Mouse (Mus musculus) hindbrain, embryonic 12.5 days (tissue): ENCODE measurements around the gene Eif4a3. TPM values are rescaled to one million over a fixed set of nuclear protein-coding genes. Genes with fewer than 3 reads are reported as not detected.
"Not testable (repeated sequence)": the region's sequence is repeated elsewhere in the genome, so short reads cannot be mapped to it uniquely, and the experiment has no call there.

Experiments
- ATAC-seq: fragments of 200-750 bp; cut with Nextera tagmentation; 2 replicates; pipeline ENCODE4 v1.8.0; 2017; ENCODE audit warnings: moderate TSS enrichment; ENCODE audit not compliant: low FRiP score
- H3K27ac ChIP-seq: fragments of 300-500 bp; sonication (generic); 2 replicates; pipeline ENCODE4 v1.5.1; 2016; ENCODE audit warnings: mild to moderate bottlenecking
- H3K27me3 ChIP-seq: fragments of 300-500 bp; sonication (generic); 2 replicates; pipeline ENCODE4 v1.6.1; 2016; ENCODE audit warnings: mild to moderate bottlenecking
- H3K36me3 ChIP-seq: fragments of 300-500 bp; sonication (generic); 2 replicates; pipeline ENCODE4 v1.6.1; 2016; ENCODE audit warnings: mild to moderate bottlenecking
- H3K4me1 ChIP-seq: fragments of 300-500 bp; sonication (generic); 2 replicates; pipeline ENCODE4 v1.6.1; 2016
- H3K4me2 ChIP-seq: fragments of 300-500 bp; sonication (generic); replicated peaks from 2 replicates; pipeline ENCODE4 v1.6.1; 2016; ENCODE audit warnings: mild to moderate bottlenecking
- H3K4me3 ChIP-seq: fragments of 300-500 bp; sonication (generic); 2 replicates; pipeline ENCODE4 v1.5.1; 2016; ENCODE audit warnings: mild to moderate bottlenecking
- H3K9ac ChIP-seq: fragments of 300-500 bp; sonication (generic); 2 replicates; pipeline ENCODE4 v1.6.1; 2016; ENCODE audit warnings: mild to moderate bottlenecking, moderate library complexity
- H3K9me3 ChIP-seq: fragments of 300-500 bp; sonication (generic); replicated peaks from 2 replicates; pipeline ENCODE4 v1.6.1; 2016; ENCODE audit warnings: mild to moderate bottlenecking
- WGBS: fragments of 180-500 bp; shearing (Covaris S2); methylation state at CpG from one replicate; pipeline ENCODE4 v1.1.7; 2016; 5-methylcytosine and 5-hydroxymethylcytosine counted together
- polyA plus RNA-seq: library from polyadenylated mRNA; unstranded; fragments of >200 nt; fragmentation: Nextera tagmentation; extraction: Ambion mirVana; gene quantifications from 2 replicates; pipeline ENCODE4 v1.2.1, GENCODE M21; 2016

Gene Eif4a3
- polyA plus RNA-seq, 1 experiment from 2014 or later, result 291 TPM

- H3K27me3 ChIP-seq, result no peaks in the 10 kb centered on the region
- peak overlapping the region; percentile 48; the same call in 1 of the 2 replicates for H3K9ac ChIP-seq
- H3K4me1 ChIP-seq, result 0 out of 2 replicates have a peak, but pooled peaks cover 3% of the 10 kb centered on the region
- H3K27ac ChIP-seq, result 0 out of 2 replicates have a peak overlapping the region, but pooled peaks have one; percentile 42
- peaks cover 41% of the 10 kb centered on the region for H3K36me3 ChIP-seq
- H3K4me3 ChIP-seq, result peak overlapping the region; percentile 24
- peak overlapping the region; percentile 41 for H3K4me2 ChIP-seq
- 71% methylated on average over 23 of the region's 23 CpGs for WGBS
- ATAC-seq, result 0 out of 2 replicates have a peak, but pooled peaks have one; percentile 60
- no peaks in the 10 kb centered on the region for H3K9me3 ChIP-seq
Measured at GRCm38 (mm10) chr11:119258572-119259322, 41.1 kb downstream of the Eif4a3 start.

GRCm38 (mm10) chr11:119258216-119258571 is 41.7 kb downstream of the Eif4a3 start:
- H3K4me2 ChIP-seq, result peak overlapping the region; percentile 41
- H3K27me3 ChIP-seq, result no peaks in the 10 kb centered on the region
- H3K36me3 ChIP-seq, result peaks cover 41% of the 10 kb centered on the region
- peak overlapping the region; percentile 24 for H3K4me3 ChIP-seq
- H3K4me1 ChIP-seq, result peaks cover 8% of the 10 kb centered on the region
- 69% methylated on average over 9 of the region's 9 CpGs for WGBS
- 0 out of 2 replicates have a peak overlapping the region, but pooled peaks have one; percentile 42 for H3K27ac ChIP-seq
- no peak overlapping the region for H3K9ac ChIP-seq
- H3K9me3 ChIP-seq, result no peaks in the 10 kb centered on the region
- ATAC-seq, result no peak

GRCm38 (mm10) chr11:119256557-119256956 is 43.3 kb downstream of the Eif4a3 start:
- not testable (repeated sequence) for H3K9me3 ChIP-seq, H3K4me2 ChIP-seq, H3K27ac ChIP-seq, H3K27me3 ChIP-seq, H3K9ac ChIP-seq, H3K4me3 ChIP-seq, ATAC-seq
- 93% methylated on average over 5 of the region's 5 CpGs for WGBS
- H3K4me1 ChIP-seq, result peaks cover 24% of the 10 kb centered on the region
- H3K36me3 ChIP-seq, result peaks cover 36% of the 10 kb centered on the region

- 0 out of 2 replicates have a peak, but pooled peaks cover 3% of the 10 kb centered on the region for H3K27me3 ChIP-seq
- no peak overlapping the region for H3K27ac ChIP-seq
- peak overlapping the region; percentile 5; the same call in 1 of the 2 replicates for H3K4me3 ChIP-seq
- peaks cover 30% of the 10 kb centered on the region for H3K4me1 ChIP-seq
- no peaks in the 10 kb centered on the region for H3K9me3 ChIP-seq
- no peak overlapping the region for H3K9ac ChIP-seq
- H3K36me3 ChIP-seq, result 0 out of 2 replicates have a peak, but pooled peaks cover 5% of the 10 kb centered on the region
- peak; percentile 64 for ATAC-seq
- WGBS, result 6% methylated on average over 21 of the region's 22 CpGs
- peak overlapping the region; percentile 45 for H3K4me2 ChIP-seq
Measured at GRCm38 (mm10) chr11:119252854-119253541, 46.9 kb downstream of the Eif4a3 start.

GRCm38 (mm10) chr11:119250998-119251397 is 48.9 kb downstream of the Eif4a3 start:
- Histone ChIP-seq H3K27me3 (0 out of 2 replicates have a peak, but pooled peaks cover 3% of the 10 kb centered on the region), H3K36me3 (0 out of 2 replicates have a peak, but pooled peaks cover 2% of the 10 kb centered on the region), H3K9ac (no peak overlapping the region), H3K9me3 (no peaks in the 10 kb centered on the region), H3K27ac (no peak overlapping the region), H3K4me1 (peaks cover 26% of the 10 kb centered on the region), H3K4me2 (no peak overlapping the region), H3K4me3 (no peak overlapping the region)
- ATAC-seq, result no peak
- WGBS, result 62% methylated on average over 17 of the region's 17 CpGs

- Histone ChIP-seq H3K36me3 (peaks cover 11% of the 10 kb centered on the region; the same call in 1 of the 2 replicates), H3K4me1 (peaks cover 26% of the 10 kb centered on the region), H3K4me3 (no peak overlapping the region), H3K9me3 (no peaks in the 10 kb centered on the region), H3K27me3 (0 out of 2 replicates have a peak, but pooled peaks cover 3% of the 10 kb centered on the region), H3K4me2 (no peak overlapping the region), H3K9ac (no peak overlapping the region), H3K27ac (no peak overlapping the region)
- ATAC-seq, result peak; percentile 39; the same call in 1 of the 2 replicates
- 29% methylated on average over 6 of the region's 6 CpGs for WGBS
Measured at GRCm38 (mm10) chr11:119249011-119249410, 50.9 kb downstream of the Eif4a3 start.

- 89% methylated on average over 6 of the region's 6 CpGs for whole genome bisulfite sequencing
- not testable (repeated sequence) for ATAC-seq
Measured at GRCm38 (mm10) chr11:119245543-119245942, 54.3 kb downstream of the Eif4a3 start.

GRCm38 (mm10) chr11:119239480-119239879 is 60.4 kb downstream of the Eif4a3 start:
- Histone ChIP-seq H3K4me3 (no peak overlapping the region), H3K9me3 (0 out of 2 replicates have a peak, but pooled peaks cover 4% of the 10 kb centered on the region), H3K4me1 (peaks cover 13% of the 10 kb centered on the region), H3K27ac (no peak overlapping the region; the same call in 1 of the 2 replicates), H3K4me2 (no peak overlapping the region), H3K36me3 (peaks cover 58% of the 10 kb centered on the region), H3K27me3 (no peaks in the 10 kb centered on the region), H3K9ac (no peak overlapping the region)
- ATAC-seq, result no peak
- 88% methylated on average over 12 of the region's 12 CpGs for WGBS

More at GRCm38 (mm10) chr11:119245543-119245942, 54.3 kb downstream of the Eif4a3 start:
- peaks cover 32% of the 10 kb centered on the region for H3K36me3 ChIP-seq
- H3K27me3 ChIP-seq, H3K9me3 ChIP-seq, H3K4me1 ChIP-seq, H3K27ac ChIP-seq, H3K4me2 ChIP-seq, H3K4me3 ChIP-seq, H3K9ac ChIP-seq: not testable (repeated sequence)

Other genes with a start within 250 kb of the Eif4a3 start
- gene Cbx4, start 213.9 kb downstream of the Eif4a3 start, polyA plus RNA-seq, result 13.2 and 15.0 TPM in 2 replicates
- gene Tbc1d16, start 71.6 kb downstream of the Eif4a3 start, polyA plus RNA-seq, result 34.7 and 36.7 TPM in 2 replicates
- 19.1 and 20.5 TPM in 2 replicates for gene Ccdc40, start 71.5 kb downstream of the Eif4a3 start, polyA plus RNA-seq
- 49.3 and 52.4 TPM in 2 replicates for gene Gaa, start 32.2 kb downstream of the Eif4a3 start, polyA plus RNA-seq
- 0.07 and 0.27 TPM in 2 replicates for gene Card14, start 7.7 kb upstream of the Eif4a3 start, polyA plus RNA-seq
- 4.4 and 4.6 TPM in 2 replicates for gene Sgsh, start 55.4 kb upstream of the Eif4a3 start, polyA plus RNA-seq
- 5.3 and 6.0 TPM in 2 replicates for gene Slc26a11, start 55.5 kb upstream of the Eif4a3 start, polyA plus RNA-seq
- gene Rnf213, start 93.0 kb upstream of the Eif4a3 start, polyA plus RNA-seq, result 1.5 and 2.3 TPM in 2 replicates
- 22.2 and 24.9 TPM in 2 replicates for gene Endov, start 191.3 kb upstream of the Eif4a3 start, polyA plus RNA-seq
- 14.8 and 15.2 TPM in 2 replicates for gene Nptx1, start 247.7 kb upstream of the Eif4a3 start, polyA plus RNA-seq